Mouse (Mus musculus) heart, embryonic 14.5 days (tissue): ENCODE data around the gene Krtap3-2. TPM values are rescaled to one million over a fixed set of nuclear protein-coding genes. Genes with fewer than 3 reads are reported as not detected.

Source experiments
- ATAC-seq: fragments of 200-750 bp; cut with Nextera tagmentation; 2 replicates; pipeline ENCODE4 v1.8.0; 2017; ENCODE audit warnings: low read depth, moderate TSS enrichment; ENCODE audit not compliant: insufficient number of reproducible peaks, insufficient read depth, low FRiP score
- H3K27ac ChIP-seq, 2 experiments: fragments of 200-500 bp in 1 of 2; fragments of 300-500 bp in 1 of 2; sonication (generic) in 1 of 2; replicated peaks in 1 of 2; 2 replicates each; pipeline ENCODE4 v1.5.1; 2012 to 2014; ENCODE audit warnings: low read depth in 2 of 2, low read length in 2 of 2, control low read depth in 1 of 2, mild to moderate bottlenecking in 1 of 2, mixed read lengths in 1 of 2; ENCODE audit not compliant: control insufficient read depth in 1 of 2, insufficient read depth in 1 of 2
- H3K27me3 ChIP-seq: fragments of 300-500 bp; sonication (generic); 2 replicates; pipeline ENCODE4 v1.6.1; 2014; ENCODE audit warnings: mild to moderate bottlenecking, low read length, control low read depth; ENCODE audit not compliant: control insufficient read depth, insufficient read depth
- H3K36me3 ChIP-seq: fragments of 300-500 bp; sonication (generic); 2 replicates; pipeline ENCODE4 v1.6.1; 2014; ENCODE audit warnings: mild to moderate bottlenecking, control low read depth, low read length, mixed read lengths; ENCODE audit not compliant: control insufficient read depth, insufficient read depth
- H3K4me1 ChIP-seq, 2 experiments: fragments of 200-500 bp in 1 of 2; fragments of 300-500 bp in 1 of 2; sonication (generic) in 1 of 2; 2 replicates each; pipeline ENCODE4 v1.6.1; 2012 to 2014; ENCODE audit warnings: low read length in 2 of 2, control low read depth in 1 of 2, mixed read lengths in 1 of 2; ENCODE audit not compliant: control insufficient read depth in 2 of 2, insufficient read depth in 2 of 2
- H3K4me2 ChIP-seq: fragments of 300-500 bp; sonication (generic); 2 replicates; pipeline ENCODE4 v1.6.1; 2014; ENCODE audit warnings: mild to moderate bottlenecking, low read length
- H3K4me3 ChIP-seq, 2 experiments: fragments of 200-500 bp in 1 of 2; fragments of 300-500 bp in 1 of 2; sonication (generic) in 1 of 2; 2 replicates each; pipeline ENCODE4 v1.5.1; 2012 to 2014; ENCODE audit warnings: low read length in 2 of 2, mild to moderate bottlenecking in 2 of 2, control low read depth in 1 of 2, low read depth in 1 of 2, moderate library complexity in 1 of 2; ENCODE audit not compliant: control insufficient read depth in 1 of 2, insufficient read depth in 1 of 2
- H3K9ac ChIP-seq: fragments of 300-500 bp; sonication (generic); 2 replicates; pipeline ENCODE4 v1.6.1; 2014; ENCODE audit warnings: mild to moderate bottlenecking, low read length
- H3K9me3 ChIP-seq: fragments of 300-500 bp; sonication (generic); 2 replicates; pipeline ENCODE4 v1.6.1; 2016; ENCODE audit warnings: low read length, control low read depth; ENCODE audit not compliant: control insufficient read depth
- WGBS: fragments of 180-500 bp; shearing (Covaris S2); extraction: QIAGEN DNeasy Blood & Tissue Kit; methylation state at CpG from one replicate; pipeline ENCODE4 v1.1.7; 2014; 5-methylcytosine and 5-hydroxymethylcytosine counted together
- polyA plus RNA-seq: library from polyadenylated mRNA; unstranded; fragments of >200 nt; fragmentation: Nextera tagmentation; extraction: Ambion mirVana; gene quantifications from 2 replicates; pipeline ENCODE4 v1.2.1, GENCODE M21; 2014

The Krtap3-2 gene
- polyA plus RNA-seq, 1 experiment from 2014 or later = not detected

DNA sequence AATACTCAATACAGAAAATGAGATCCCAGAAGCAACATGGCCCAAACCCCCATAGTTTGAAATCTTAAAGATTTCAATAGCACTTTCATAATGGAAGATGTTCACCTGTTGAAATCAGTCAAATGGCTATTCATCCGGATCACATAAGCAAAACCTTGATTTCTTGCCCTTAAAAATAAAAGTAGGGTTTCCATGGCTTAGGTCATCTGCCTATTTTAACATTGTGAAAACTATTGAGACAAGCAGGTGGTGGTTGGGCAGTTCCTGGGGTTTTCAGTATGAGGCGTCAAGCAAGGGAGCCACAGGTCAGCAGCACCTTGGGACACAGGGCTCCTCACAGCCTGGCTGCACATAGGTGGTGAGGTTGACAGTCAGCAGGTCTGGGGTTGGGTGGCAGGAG lies 458 bp downstream of the Krtap3-2 start:
- Histone ChIP-seq H3K4me3 (no peak overlapping the region), H3K9me3 (no peaks in the 10 kb centered on the region), H3K4me2 (no peak overlapping the region), H3K27ac (no peak overlapping the region), H3K4me1 (no peaks in the 10 kb centered on the region), H3K27me3 (no peaks in the 10 kb centered on the region), H3K36me3 (no peaks in the 10 kb centered on the region), H3K9ac (no peak overlapping the region)
- no peak for ATAC-seq
- WGBS = 77% methylated on average over 2 of the region's 2 CpGs

DNA sequence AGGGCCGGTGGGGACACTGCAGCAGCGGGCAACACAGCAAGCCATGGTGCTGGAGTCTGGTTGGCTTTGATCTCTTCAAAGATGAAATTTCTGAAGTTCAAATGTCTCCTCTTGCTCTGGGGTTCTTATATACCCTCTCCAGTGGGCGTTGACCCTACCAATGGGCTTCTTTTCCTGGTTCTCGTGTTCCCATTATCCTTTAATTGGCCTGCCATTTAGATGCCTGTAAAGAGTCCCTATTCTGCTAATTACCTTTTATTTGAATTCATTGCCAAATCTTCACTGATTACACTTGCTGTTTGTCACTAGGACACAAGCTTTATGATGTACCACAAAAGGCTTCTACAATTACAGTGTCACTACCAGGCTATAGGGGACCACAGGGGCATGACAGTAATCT lies 5.9 kb downstream of the Krtap3-2 start, which contains the start of gene Krtap3-3:
TSS of gene Krtap3-3 (minus strand) at position 101 of the 400 bp plus-strand sequence.
- H3K9me3 ChIP-seq = no peaks in the 10 kb centered on the region
- whole genome bisulfite sequencing = 64% methylated on average over 3 of the region's 4 CpGs
- H3K4me3 ChIP-seq = no peak within 1 kb of the TSS
- ATAC-seq = no peak
- H3K36me3 ChIP-seq = no peaks in the 10 kb centered on the region
- no peak within 1 kb of the TSS for H3K4me2 ChIP-seq
- no peak within 1 kb of the TSS for H3K9ac ChIP-seq
- H3K27ac ChIP-seq = no peak within 1 kb of the TSS
- no peaks in the 10 kb centered on the region for H3K27me3 ChIP-seq
- no peaks in the 10 kb centered on the region for H3K4me1 ChIP-seq

DNA sequence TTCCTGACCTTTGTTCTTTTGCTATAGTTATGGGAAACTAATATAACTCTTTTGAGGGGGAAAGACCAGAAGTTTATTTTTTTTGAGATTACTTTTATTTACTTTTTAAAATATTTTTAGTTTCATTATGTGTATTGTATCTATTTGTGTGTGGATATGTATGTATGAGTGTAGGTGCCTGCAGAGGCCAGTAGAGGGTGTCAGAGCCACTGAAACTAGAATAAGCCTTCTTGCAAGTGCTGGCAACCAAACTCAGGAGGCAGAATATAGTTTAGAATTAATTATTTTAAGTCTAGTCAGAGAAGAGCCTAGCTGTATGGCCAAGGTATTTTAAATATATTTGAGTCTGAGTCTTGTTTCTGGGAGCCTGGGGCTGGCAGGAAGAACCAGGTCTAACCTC lies 8.8 kb downstream of the Krtap3-2 start:
- no peak for ATAC-seq
- H3K9ac ChIP-seq = no peak overlapping the region
- H3K27ac ChIP-seq = no peak overlapping the region
- H3K36me3 ChIP-seq = no peaks in the 10 kb centered on the region
- no peak overlapping the region for H3K4me2 ChIP-seq
- no peaks in the 10 kb centered on the region for H3K27me3 ChIP-seq
- no peaks in the 10 kb centered on the region for H3K4me1 ChIP-seq
- H3K4me3 ChIP-seq = no peak overlapping the region
- no peaks in the 10 kb centered on the region for H3K9me3 ChIP-seq

DNA sequence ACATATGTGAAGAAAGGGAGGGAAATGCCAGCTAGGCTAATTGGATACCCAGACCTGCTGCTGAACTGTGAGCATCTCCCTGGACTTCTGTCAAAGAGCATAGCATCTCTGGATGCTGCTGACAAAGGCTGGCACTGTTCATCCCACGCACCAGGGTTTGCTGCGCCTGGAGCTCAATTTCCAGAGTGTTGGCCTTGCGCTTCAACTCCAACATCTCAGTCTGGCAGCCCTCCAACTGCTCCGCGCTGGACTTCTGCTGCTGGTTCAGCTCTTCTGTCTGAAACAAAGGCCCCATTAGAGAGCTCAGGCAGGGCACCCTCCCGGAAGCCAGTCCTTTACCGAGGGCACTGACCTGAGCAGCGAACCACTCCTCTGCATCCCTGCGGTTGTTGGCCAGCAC lies 16.9 kb downstream of the Krtap3-2 start:
- no peak overlapping the region for H3K9ac ChIP-seq
- ATAC-seq = no peak
- H3K4me1 ChIP-seq = no peaks in the 10 kb centered on the region; a peak in 1 of 4 replicates
- 60% methylated on average over 9 of the region's 9 CpGs for WGBS
- H3K27ac ChIP-seq = no peak overlapping the region
- no peaks in the 10 kb centered on the region for H3K9me3 ChIP-seq
- no peaks in the 10 kb centered on the region for H3K36me3 ChIP-seq
- H3K4me2 ChIP-seq = no peak overlapping the region
- H3K4me3 ChIP-seq = no peak overlapping the region
- no peaks in the 10 kb centered on the region for H3K27me3 ChIP-seq

DNA sequence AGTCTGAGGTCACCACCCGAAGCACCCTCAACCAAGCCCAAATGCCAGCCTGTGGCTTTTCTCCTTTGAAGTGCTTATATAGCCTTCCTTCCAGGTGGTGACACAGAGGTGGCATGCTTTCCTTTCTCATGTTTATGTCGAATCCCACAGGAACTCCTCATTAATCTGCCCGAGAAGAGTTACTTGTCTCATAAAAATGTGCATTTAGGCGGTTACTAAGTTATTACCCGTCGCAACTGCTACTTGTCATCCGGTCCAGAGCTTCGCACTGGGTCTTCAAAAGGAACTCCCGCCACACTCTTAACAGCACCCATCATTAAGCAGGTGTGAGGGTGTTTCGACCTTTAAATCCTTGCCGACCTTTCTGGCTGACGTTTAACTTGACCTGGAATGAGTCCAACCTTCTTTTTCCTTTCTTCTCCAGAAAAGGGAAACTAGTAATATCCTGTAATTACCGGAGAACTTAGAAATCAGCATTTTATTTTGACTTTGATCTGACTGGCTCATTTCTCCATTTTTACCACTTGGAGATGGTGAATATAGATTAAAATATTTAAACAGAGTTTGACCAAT lies 35.3 kb downstream of the Krtap3-2 start, which contains the start of gene Krt39:
TSS of gene Krt39 (minus strand) at position 51 of the 573 bp plus-strand sequence.
- no peak for ATAC-seq
- Histone ChIP-seq H3K27me3 (no peaks in the 10 kb centered on the region), H3K9me3 (no peaks in the 10 kb centered on the region), H3K4me3 (no peak within 1 kb of the TSS), H3K27ac (no peak within 1 kb of the TSS), H3K36me3 (no peaks in the 10 kb centered on the region), H3K4me1 (no peaks in the 10 kb centered on the region), H3K9ac (no peak within 1 kb of the TSS), H3K4me2 (no peak within 1 kb of the TSS)
- 83% methylated on average over 13 of the region's 13 CpGs for WGBS

DNA sequence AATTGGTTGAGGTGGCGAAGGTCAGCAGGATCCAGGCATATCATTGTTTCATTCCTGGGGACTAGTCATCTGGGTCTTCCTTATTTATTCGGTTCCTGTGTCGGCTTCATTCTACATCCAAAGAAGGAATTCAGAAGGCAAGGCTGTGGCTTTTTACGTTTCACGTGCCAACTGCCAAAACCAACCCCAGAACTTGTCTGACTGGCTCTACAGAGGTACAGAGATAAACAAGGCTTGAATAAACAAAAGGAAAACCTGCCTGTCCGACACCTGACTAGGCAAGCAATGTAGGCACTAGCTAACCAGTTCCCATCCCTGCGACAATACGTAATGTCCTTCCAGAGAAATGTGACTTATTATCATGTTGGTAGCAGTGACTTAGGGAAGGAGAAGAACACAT lies 42.6 kb downstream of the Krtap3-2 start:
- H3K4me1 ChIP-seq = no peaks in the 10 kb centered on the region
- no peak overlapping the region for H3K4me3 ChIP-seq
- no peaks in the 10 kb centered on the region for H3K9me3 ChIP-seq
- H3K4me2 ChIP-seq = no peak overlapping the region
- no peak overlapping the region for H3K9ac ChIP-seq
- H3K27ac ChIP-seq = no peak overlapping the region
- 76% methylated on average over 8 of the region's 8 CpGs for WGBS
- H3K27me3 ChIP-seq = no peaks in the 10 kb centered on the region
- H3K36me3 ChIP-seq = no peaks in the 10 kb centered on the region
- no peak for ATAC-seq

Other genes with a start within 250 kb of the Krtap3-2 start
- gene Krt25, start 233.9 kb downstream of the Krtap3-2 start, polyA plus RNA-seq = not detected in 2 replicates
- gene Krt26, start 218.9 kb downstream of the Krtap3-2 start, polyA plus RNA-seq = not detected in 2 replicates
- gene Krt27, start 205.7 kb downstream of the Krtap3-2 start, polyA plus RNA-seq = not detected in 2 replicates
- 0.20 TPM in 1 of 2 replicates, not detected in the other for gene Krt28, start 181.9 kb downstream of the Krtap3-2 start, polyA plus RNA-seq
- 15.7 and 18.4 TPM in 2 replicates for gene Krt10, start 167.5 kb downstream of the Krtap3-2 start, polyA plus RNA-seq
- gene Krt12, start 134.6 kb downstream of the Krtap3-2 start, polyA plus RNA-seq = not detected in 2 replicates
- 0.67 and 0.70 TPM in 2 replicates for gene Krt20, start 118.7 kb downstream of the Krtap3-2 start, polyA plus RNA-seq
- gene Krt23, start 63.7 kb downstream of the Krtap3-2 start, polyA plus RNA-seq = 0.38 TPM in 1 of 2 replicates, not detected in the other
- not detected in 2 replicates for gene Krt39, start 35.5 kb downstream of the Krtap3-2 start, polyA plus RNA-seq
- gene Krt40, start 13.7 kb downstream of the Krtap3-2 start, polyA plus RNA-seq = not detected in 2 replicates
- not detected in 2 replicates for gene Krtap3-3, start 6.0 kb downstream of the Krtap3-2 start, polyA plus RNA-seq
- gene Gm11939, start 2.6 kb upstream of the Krtap3-2 start, polyA plus RNA-seq = not detected in 2 replicates
- gene Krtap3-1, start 9.8 kb upstream of the Krtap3-2 start, polyA plus RNA-seq = not detected in 2 replicates
- gene Krtap1-5, start 24.2 kb upstream of the Krtap3-2 start, polyA plus RNA-seq = not detected in 2 replicates
- gene Krtap1-4, start 26.8 kb upstream of the Krtap3-2 start, polyA plus RNA-seq = not detected in 2 replicates
- not detected in 2 replicates for gene Krtap1-3, start 34.5 kb upstream of the Krtap3-2 start, polyA plus RNA-seq
- gene Krtap9-3, start 41.3 kb upstream of the Krtap3-2 start, polyA plus RNA-seq = not detected in 2 replicates
- gene Gm11938, start 46.5 kb upstream of the Krtap3-2 start, polyA plus RNA-seq = not detected in 2 replicates
- gene Gm11937, start 53.3 kb upstream of the Krtap3-2 start, polyA plus RNA-seq = not detected in 2 replicates
- gene Krtap2-4, start 58.0 kb upstream of the Krtap3-2 start, polyA plus RNA-seq = not detected in 2 replicates
- gene Gm11562, start 63.6 kb upstream of the Krtap3-2 start, polyA plus RNA-seq = not detected in 2 replicates
- gene Krtap4-1, start 71.4 kb upstream of the Krtap3-2 start, polyA plus RNA-seq = not detected in 2 replicates
- not detected in 2 replicates for gene Krtap4-2, start 78.2 kb upstream of the Krtap3-2 start, polyA plus RNA-seq
- not detected in 2 replicates for gene Krtap4-7, start 87.2 kb upstream of the Krtap3-2 start, polyA plus RNA-seq
- gene Gm11555, start 93.4 kb upstream of the Krtap3-2 start, polyA plus RNA-seq = not detected in 2 replicates
- not detected in 2 replicates for gene Gm11563, start 102.1 kb upstream of the Krtap3-2 start, polyA plus RNA-seq
- not detected in 2 replicates for gene Krtap4-6, start 109.1 kb upstream of the Krtap3-2 start, polyA plus RNA-seq
- gene Gm14190, start 133.9 kb upstream of the Krtap3-2 start, polyA plus RNA-seq = not detected in 2 replicates
- gene Gm14180, start 177.4 kb upstream of the Krtap3-2 start, polyA plus RNA-seq = not detected in 2 replicates
- gene Gm11595, start 216.1 kb upstream of the Krtap3-2 start, polyA plus RNA-seq = not detected in 2 replicates
- not detected in 2 replicates for gene Krtap4-8, start 223.9 kb upstream of the Krtap3-2 start, polyA plus RNA-seq
- not detected in 2 replicates for gene Krtap4-9, start 228.3 kb upstream of the Krtap3-2 start, polyA plus RNA-seq
- gene Gm11596, start 236.6 kb upstream of the Krtap3-2 start, polyA plus RNA-seq = not detected in 2 replicates
- not detected in 2 replicates for gene Gm11569, start 242.1 kb upstream of the Krtap3-2 start, polyA plus RNA-seq
- not detected in 2 replicates for gene Gm11554, start 247.6 kb upstream of the Krtap3-2 start, polyA plus RNA-seq